Mouse (Mus musculus) heart, adult 8-10 months (tissue): Measurements from ENCODE around the gene Slc7a1. TPM values are rescaled to one million over a fixed set of nuclear protein-coding genes. Genes with fewer than 3 reads are reported as not detected.

Source experiments
- DNase-seq: peaks from one replicate; pipeline ENCODE4 v3.0.0; 2022; ENCODE audit warnings: low spot score
- total RNA-seq, 4 experiments: library from RNA; stranded (reverse); gene quantifications; 2 replicates each; pipeline ENCODE4 v1.2.4; 2022

Slc7a1 gene
- total RNA-seq = 10 to 100 TPM in 3 of 4 experiments, 1 to 10 TPM in 1; 9.3 to 13.4 (median 10.9) TPM

DNA sequence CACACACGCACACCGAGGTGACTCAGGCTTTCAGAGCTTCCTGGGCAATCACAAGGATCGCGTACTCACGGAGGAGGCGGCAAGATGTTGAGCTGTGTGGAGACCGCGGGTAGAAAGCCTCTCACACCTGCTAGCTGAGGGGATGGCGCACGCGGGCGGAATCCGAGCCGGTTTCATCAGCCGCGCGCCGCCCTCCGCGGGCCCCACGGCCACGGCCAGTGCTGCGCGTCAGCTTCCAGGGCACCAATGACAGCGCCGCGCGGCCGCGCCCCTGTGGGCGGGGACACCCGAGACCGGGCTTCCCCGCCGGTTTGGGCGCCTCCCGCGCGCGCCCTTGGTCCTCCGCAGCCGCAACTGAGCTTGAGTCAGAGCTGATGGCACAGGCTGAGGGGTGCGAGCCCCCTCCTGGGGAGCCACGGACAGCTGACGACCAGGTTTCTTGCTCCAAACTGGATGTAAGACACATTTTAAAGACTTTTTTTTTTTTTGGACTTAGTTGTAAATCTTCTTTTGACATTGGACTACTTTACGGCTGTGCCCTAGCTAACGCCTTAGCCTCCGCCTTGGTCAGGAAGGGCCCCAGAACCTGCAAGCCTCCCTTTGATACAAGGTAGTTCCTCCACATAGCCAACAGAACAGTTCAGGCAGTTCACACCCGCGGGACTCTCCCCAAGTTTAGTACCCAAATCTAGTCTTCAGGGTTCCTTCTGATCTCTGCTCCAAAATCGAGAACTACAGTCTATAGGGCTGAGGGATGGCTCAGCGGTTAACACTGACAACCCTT is at the start of gene Slc7a1:
Slc7a1 (minus strand) TSS at position 245 of the 784 bp plus-strand sequence.
- DNase-seq = peak; percentile 86

DNA sequence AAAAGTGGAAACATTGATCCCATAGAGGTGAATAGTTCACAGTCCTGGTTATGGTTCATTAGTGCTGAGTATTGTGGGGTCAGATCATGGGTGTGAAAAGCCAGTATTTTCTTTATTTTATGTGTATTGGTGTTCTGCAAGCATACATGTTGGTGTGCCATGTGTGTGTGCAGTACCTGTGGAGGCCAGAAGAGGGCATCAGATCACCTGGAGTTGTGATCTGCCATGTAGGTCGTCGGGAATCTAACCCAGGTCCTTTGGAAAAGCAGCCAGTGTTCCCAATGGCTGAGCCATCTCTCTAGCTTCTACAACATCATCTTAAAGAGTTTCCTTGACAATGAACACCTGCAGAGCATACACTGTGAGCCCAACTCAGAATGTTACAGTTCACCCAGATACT is 45.3 kb upstream of the Slc7a1 start:
- DNase-seq = no peak

DNA sequence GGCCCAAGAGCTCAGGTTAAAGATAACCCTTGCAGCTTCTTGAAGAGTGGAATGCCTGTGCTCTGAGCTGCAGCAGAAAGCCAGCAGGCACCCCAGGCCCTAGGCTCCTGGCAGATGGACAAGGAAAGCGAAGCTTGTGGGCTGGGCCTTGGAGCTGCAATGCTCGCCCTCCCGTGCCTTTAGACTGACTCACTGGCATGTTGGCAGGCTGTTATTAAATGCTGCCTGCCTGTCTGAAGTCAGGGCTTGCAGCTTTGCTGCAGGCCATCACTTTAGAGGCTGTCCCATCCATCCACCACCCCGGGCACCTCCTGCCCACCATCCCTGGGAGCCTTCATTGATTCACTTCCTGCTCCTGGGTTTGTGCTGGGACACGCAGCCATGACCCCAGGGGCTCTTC is 44.0 kb upstream of the Slc7a1 start:
- DNase-seq = peak; percentile 24

GRCm38 (mm10) chr5:148435660-148436059 is 36.0 kb upstream of the Slc7a1 start:
- DNase-seq = no peak

GRCm38 (mm10) chr5:148432121-148432520 is 32.4 kb upstream of the Slc7a1 start:
- DNase-seq = no peak

GRCm38 (mm10) chr5:148428846-148429245 is 29.1 kb upstream of the Slc7a1 start:
- DNase-seq = no peak

DNA sequence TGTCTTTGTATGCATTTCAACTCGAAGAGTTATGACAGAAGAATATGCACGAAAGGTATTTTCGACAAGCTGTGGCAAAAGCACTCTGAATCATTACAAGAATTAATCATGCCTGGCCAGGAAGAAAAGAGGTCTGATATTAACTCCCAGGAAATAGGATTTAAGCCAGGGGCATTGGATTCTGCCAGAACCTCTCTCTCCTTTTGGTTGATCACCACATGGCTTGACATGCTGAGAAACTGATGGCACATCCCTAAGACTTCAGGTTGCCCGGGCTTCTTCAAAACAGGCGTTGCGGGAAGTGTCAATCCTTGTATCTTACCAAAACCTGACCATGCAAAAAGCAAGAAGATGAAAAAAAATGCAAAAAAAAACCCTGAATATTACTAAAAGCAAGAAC is 25.4 kb upstream of the Slc7a1 start:
- DNase-seq = no peak

- no peak for DNase-seq
Observed at GRCm38 (mm10) chr5:148421326-148421725, 21.6 kb upstream of the Slc7a1 start.

DNA sequence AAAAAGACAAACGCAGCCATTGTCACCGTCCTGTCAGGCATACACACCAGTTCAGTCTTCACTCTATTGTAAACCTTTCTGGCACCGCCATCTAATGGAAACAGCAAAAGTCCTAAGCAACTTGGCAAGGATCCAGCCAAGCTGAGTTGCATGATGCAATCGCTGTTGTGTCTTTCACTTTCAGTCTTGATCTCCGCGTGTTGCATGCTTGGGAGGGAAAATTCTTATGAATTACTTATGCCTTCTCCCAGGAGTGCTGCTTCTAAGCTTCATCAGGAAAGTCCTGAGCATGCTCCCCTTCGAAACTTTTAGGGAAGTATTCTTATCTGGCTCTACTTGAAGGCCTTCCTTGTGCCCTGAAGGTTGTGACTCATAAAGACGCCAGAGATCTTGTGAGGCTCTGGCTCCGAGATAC is 19.4 kb upstream of the Slc7a1 start:
- DNase-seq = peak; percentile 64

- no peak for DNase-seq
Observed at GRCm38 (mm10) chr5:148418436-148418835, 18.7 kb upstream of the Slc7a1 start.

GRCm38 (mm10) chr5:148417756-148418155 is 18.1 kb upstream of the Slc7a1 start:
- DNase-seq = no peak

- DNase-seq = no peak
Observed at GRCm38 (mm10) chr5:148416461-148416860, 16.8 kb upstream of the Slc7a1 start.

DNA sequence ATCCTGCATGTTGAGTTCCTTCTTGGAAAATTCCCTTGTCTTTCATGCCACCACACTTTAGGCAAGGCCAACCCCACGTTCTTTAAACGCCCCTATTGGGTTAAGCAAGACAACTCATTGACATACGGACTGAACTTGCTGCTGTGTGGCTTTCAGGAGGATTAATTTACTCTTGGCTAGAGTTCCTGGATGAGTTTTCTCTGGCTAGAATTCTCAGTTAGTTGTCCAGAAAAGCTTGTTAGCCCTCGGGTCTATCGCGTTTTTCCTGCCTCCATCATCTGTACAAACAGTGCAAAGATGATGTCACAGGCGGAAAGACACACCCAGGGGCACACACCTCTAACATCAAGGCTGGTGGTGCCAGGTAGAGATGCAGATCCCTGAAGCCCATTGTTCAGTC is 14.5 kb upstream of the Slc7a1 start:
- no peak for DNase-seq

- DNase-seq = no peak
Observed at GRCm38 (mm10) chr5:148412504-148412903, 12.8 kb upstream of the Slc7a1 start.

DNA sequence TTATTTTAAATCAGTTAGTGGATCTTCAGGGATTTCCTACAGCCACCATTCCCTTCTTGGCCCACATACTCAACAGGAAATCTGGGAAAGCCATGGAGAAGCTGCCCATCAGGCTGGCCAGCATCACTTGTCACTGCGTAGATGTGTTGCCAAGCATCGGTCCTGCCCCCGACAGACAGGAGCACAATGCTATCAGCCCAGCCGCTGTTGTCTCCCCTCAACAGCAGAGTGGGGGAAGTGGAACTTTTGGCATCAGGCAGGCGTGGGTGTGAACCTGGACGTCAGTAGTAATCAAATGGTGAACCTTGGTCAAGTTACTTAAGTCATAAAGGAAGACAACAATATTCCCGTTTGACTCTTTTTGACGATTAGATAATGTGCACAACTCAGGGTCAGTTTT is 9.8 kb upstream of the Slc7a1 start:
- DNase-seq = peak; percentile 36

GRCm38 (mm10) chr5:148406913-148407312 is 7.2 kb upstream of the Slc7a1 start:
- DNase-seq = no peak

- no peak for DNase-seq
Observed at GRCm38 (mm10) chr5:148404548-148404947, 4.8 kb upstream of the Slc7a1 start.

DNA sequence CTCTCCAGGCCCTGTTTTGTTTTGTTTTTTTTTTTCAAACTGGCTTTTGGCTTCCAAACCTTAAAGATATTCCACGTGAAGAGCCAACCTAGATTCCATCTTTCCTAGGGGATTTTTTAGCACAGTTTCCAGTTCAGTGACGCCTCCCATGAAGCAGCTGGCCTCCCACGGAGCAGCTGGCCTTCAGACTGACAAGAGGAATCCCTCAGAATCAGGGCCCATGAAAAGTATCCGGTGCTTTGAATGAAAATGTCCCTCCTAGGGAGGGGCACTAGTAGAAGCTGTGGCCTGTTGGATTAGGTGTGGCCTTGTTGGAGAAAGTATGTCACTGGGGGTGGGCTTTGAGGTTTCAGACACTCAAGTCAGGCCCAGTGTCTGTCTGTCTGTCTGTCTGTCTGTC is 2.9 kb upstream of the Slc7a1 start:
- DNase-seq = no peak

GRCm38 (mm10) chr5:148398766-148399659 is 691 bp downstream of the Slc7a1 start:
- peak; percentile 28 for DNase-seq

- no peak for DNase-seq
Observed at GRCm38 (mm10) chr5:148398451-148398765, 1.3 kb downstream of the Slc7a1 start.

GRCm38 (mm10) chr5:148397911-148398310 is 1.8 kb downstream of the Slc7a1 start:
- DNase-seq = no peak

DNA sequence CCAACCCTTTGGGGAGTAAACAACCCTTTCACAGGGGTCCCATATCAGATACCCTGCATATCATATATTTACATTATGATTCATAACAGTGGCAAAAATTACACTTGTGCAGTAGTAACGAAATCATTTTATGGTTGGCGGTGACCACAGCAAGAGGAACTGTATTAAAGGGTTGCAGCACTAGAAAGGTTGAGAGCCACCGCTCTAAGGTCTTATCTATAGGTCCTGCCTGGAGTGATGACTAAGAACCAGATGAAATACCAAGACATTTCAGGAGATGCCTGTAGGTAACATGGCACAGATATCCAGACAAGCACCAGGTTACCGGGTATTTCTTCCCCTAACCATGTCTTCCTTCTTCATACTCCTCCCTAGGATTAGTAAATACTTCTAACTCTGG is 2.3 kb downstream of the Slc7a1 start:
- DNase-seq = no peak

DNA sequence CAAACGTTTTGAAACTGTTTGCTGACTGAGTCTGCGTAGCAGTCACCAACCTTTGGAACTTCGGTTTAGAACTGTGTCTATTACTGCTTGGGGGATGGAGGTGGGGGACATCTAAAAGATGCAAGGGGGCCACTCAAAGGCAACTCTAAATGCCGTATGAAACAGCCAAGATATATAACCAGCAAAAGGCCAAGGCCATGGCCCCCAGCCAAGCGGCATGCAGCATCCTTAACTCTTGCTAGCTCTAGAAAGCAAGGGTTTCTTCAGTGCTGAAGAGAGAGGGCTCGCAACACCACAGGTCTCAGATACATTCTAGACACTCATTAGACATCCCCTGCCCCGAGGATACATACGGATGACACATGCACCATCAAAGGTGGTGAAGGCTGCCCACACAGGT is 6.4 kb downstream of the Slc7a1 start:
- DNase-seq = no peak
